Mouse (Mus musculus) brain, embryonic 14.5 days (tissue): ENCODE data around the gene Atp2c1.

ENCODE experiments used
- CTCF ChIP-seq: fragments of 200-500 bp; IDR thresholded peaks from 2 replicates; pipeline ENCODE4 v1.5.1; 2012; ENCODE audit warnings: inconsistent platforms, mild to moderate bottlenecking, moderate library complexity, borderline replicate concordance; ENCODE audit not compliant: insufficient read depth, insufficient read length; ENCODE audit errors: extremely low read depth
- POLR2A ChIP-seq: fragments of 200-500 bp; IDR thresholded peaks from 2 replicates; pipeline ENCODE4 v1.6.1; 2012; ENCODE audit warnings: mild to moderate bottlenecking, inconsistent platforms, borderline replicate concordance; ENCODE audit not compliant: poor library complexity, insufficient read depth, insufficient read length, severe bottlenecking; ENCODE audit errors: extremely low read depth

GRCm38 (mm10) chr9:105374361-105374760, 152.8 kb downstream of the Atp2c1 start:
- TF ChIP-seq CTCF (no peak), POLR2A (no peak)
